Comparison of ENCODE assay signal across 22 mouse cellular contexts in the genomic region with DNA sequence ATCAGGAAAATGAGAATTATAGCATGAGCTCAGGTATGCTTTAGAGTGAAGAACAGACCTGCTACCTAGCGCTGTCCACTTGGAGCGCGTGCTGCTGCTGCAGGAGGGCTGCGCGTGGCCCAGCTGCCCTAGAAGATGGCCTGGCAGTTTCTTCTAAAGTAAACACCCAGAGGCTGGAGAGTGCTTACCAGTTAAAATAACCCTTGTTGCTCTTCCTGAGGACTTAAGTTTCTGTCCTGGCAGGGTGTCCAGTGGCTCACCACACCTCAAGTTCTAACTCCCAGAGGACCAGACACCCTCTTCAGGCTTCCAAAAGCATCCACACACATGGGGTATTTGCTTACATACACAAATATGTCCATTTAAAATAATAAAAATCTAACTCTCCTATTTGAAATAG. TPM values are rescaled to one million over a fixed set of nuclear protein-coding genes. Genes with fewer than 3 reads are reported as not detected.
DNase-seq lines count a peak whose midpoint lies in the region; ATAC-seq and TF ChIP-seq lines count a peak whose summit lies in the region.
"Had no signal": no experiment of that assay in that cellular context is flagged by ENCODE, and none has a peak within 500 bp of the region (broad histone marks: within the 10 kb centered on the region; RNA-seq: fewer than 3 reads in every experiment).

No protein-coding gene starts in this region.

- peak overlapping the region; percentile 75 for H3K27ac ChIP-seq in gastrocnemius, adult 2 months
- H3K27ac ChIP-seq in limb, embryonic 15.5 days = no peak overlapping the region
- no peak overlapping the region for H3K27ac ChIP-seq in limb, embryonic 10.5 days
- H3K27ac ChIP-seq in ES-E14 (ENCODE audit: insufficient read depth, low read depth, low read length, poor library complexity, severe bottlenecking) = no peak overlapping the region
- H3K27ac ChIP-seq: embryonic facial prominence, embryonic 10.5 days; forebrain, embryonic 15.5 days had no signal

- no peak overlapping the region for H3K4me3 ChIP-seq in gastrocnemius, adult 2 months
- H3K4me3 ChIP-seq in limb, embryonic 15.5 days = no peak overlapping the region
- no peak overlapping the region for H3K4me3 ChIP-seq in limb, embryonic 10.5 days
- H3K4me3 ChIP-seq in ES-E14 (ENCODE audit: insufficient read depth in 1 of 2, low read depth in 1 of 2, low read length in 2 of 2, poor library complexity in 1 of 2, severe bottlenecking in 1 of 2) = no peak overlapping the region
- H3K4me3 ChIP-seq: embryonic facial prominence, embryonic 10.5 days; embryonic facial prominence, embryonic 12.5 days; forebrain, embryonic 13.5 days; forebrain, embryonic 15.5 days had no signal

- no peak for ATAC-seq in limb, embryonic 15.5 days (ENCODE audit: insufficient number of reproducible peaks, low FRiP score, low TSS enrichment, low read depth)
- ATAC-seq: activated CD4-positive, CD25-positive, alpha-beta regulatory T cell, adult 4 months; forebrain, embryonic 13.5 days; forebrain, embryonic 15.5 days; Patski had no signal

- peak; percentile 53 for DNase-seq in gastrocnemius, adult 2 months
- no peak for DNase-seq in gastrocnemius, postnatal 25 days
- DNase-seq in limb, embryonic 10.5 days (ENCODE audit: low spot score) = no peak
- DNase-seq in ES-E14 (ENCODE audit: low read depth, low spot score) = no peak
- DNase-seq in skeletal muscle tissue, adult 2 months (ENCODE audit: low read depth, low spot score) = peak; percentile 50
- DNase-seq in lung, postnatal 14 days = no peak
- DNase-seq: adrenal gland, adult 8-10 months; adrenal gland, postnatal 14 days; adrenal gland, postnatal 36 days; cerebellum, adult 11-12 months; cerebellum, adult 2 months; cerebellum, adult 9-10 months; cerebellum, postnatal 10 days; cerebellum, postnatal 25 days had no signal

- in situ Hi-C loops in ES-E14 (cut with MboI; ENCODE audit: low sequenced_read_pairs in 2 of 2, unreplicated experiment in 2 of 2) = no loop called here

- no peaks in the 10 kb centered on the region for H3K27me3 ChIP-seq in limb, embryonic 15.5 days
- no peaks in the 10 kb centered on the region for H3K27me3 ChIP-seq in limb, embryonic 10.5 days (ENCODE audit: low read depth, poor library complexity, severe bottlenecking)
- H3K27me3 ChIP-seq: embryonic facial prominence, embryonic 12.5 days; forebrain, embryonic 13.5 days; forebrain, embryonic 15.5 days; Patski had no signal

- H3K36me3 ChIP-seq in limb, embryonic 15.5 days = peaks cover 53% of the 10 kb centered on the region
- H3K36me3 ChIP-seq in limb, embryonic 10.5 days = peaks cover 75% of the 10 kb centered on the region
- H3K36me3 ChIP-seq in ES-E14 (ENCODE audit: control insufficient read depth, insufficient read depth, low read length, poor library complexity, severe bottlenecking) = peaks cover 18% of the 10 kb centered on the region; the same call in 1 of the 2 replicates

- no peak overlapping the region for H3K4me2 ChIP-seq in limb, embryonic 15.5 days
- H3K4me2 ChIP-seq: embryonic facial prominence, embryonic 12.5 days; forebrain, embryonic 13.5 days; forebrain, embryonic 15.5 days had no signal

- WGBS in limb, embryonic 15.5 days = 92% methylated on average over 5 of the region's 5 CpGs
- 98% methylated on average over 5 of the region's 5 CpGs for WGBS in limb, embryonic 10.5 days

- H3K9ac ChIP-seq in limb, embryonic 15.5 days = 0 out of 2 replicates have a peak overlapping the region, but pooled peaks have one; percentile 10
- no peak overlapping the region for H3K9ac ChIP-seq in ES-E14 (ENCODE audit: insufficient read depth, low read depth, low read length, poor library complexity, severe bottlenecking)
- H3K9ac ChIP-seq: embryonic facial prominence, embryonic 12.5 days; forebrain, embryonic 13.5 days; forebrain, embryonic 15.5 days had no signal

- H3K4me1 ChIP-seq in limb, embryonic 15.5 days = no peaks in the 10 kb centered on the region
- H3K4me1 ChIP-seq in limb, embryonic 10.5 days = peaks cover 3% of the 10 kb centered on the region; the same call in 1 of the 2 replicates
- H3K4me1 ChIP-seq in ES-E14 (ENCODE audit: control insufficient read depth in 2 of 2, insufficient read depth in 2 of 2, low read length in 2 of 2, poor library complexity in 1 of 2) = peaks cover 4 to 5% of the 10 kb centered on the region in 2 experiments; a peak in 3 of 4 replicates
- H3K4me1 ChIP-seq: embryonic facial prominence, embryonic 10.5 days; forebrain, embryonic 13.5 days; forebrain, embryonic 15.5 days had no signal

- intact Hi-C loops in gastrocnemius, adult 2 months (cut with DNase I) = no loop called here

- H3K9me3 ChIP-seq in limb, embryonic 15.5 days = no peaks in the 10 kb centered on the region
- no peaks in the 10 kb centered on the region for H3K9me3 ChIP-seq in limb, embryonic 10.5 days (replicated peaks)
- H3K9me3 ChIP-seq in ES-E14 (ENCODE audit: control insufficient read depth, insufficient read depth, low read depth, low read length) = no peaks in the 10 kb centered on the region
- H3K9me3 ChIP-seq: embryonic facial prominence, embryonic 12.5 days; forebrain, embryonic 13.5 days; forebrain, embryonic 15.5 days; G1E had no signal

- TF ChIP-seq CTCF in gastrocnemius, adult 2 months (IDR thresholded peaks at IDR 0.05) = no peak

TF ChIP-seq in ES-E14, 5 proteins besides CTCF, POLR2A, EP300 and RAD21:
- TF ChIP-seq ZNF384 (IDR thresholded peaks at IDR 0.05; ENCODE audit: low read depth, low read length) (peak; percentile 83), HCFC1 (IDR thresholded peaks at IDR 0.05; ENCODE audit: borderline replicate concordance, insufficient read depth, low read length) (no peak), MAFK (IDR thresholded peaks at IDR 0.05; ENCODE audit: insufficient read depth, low read depth, low read length) (no peak), CHD2 (IDR thresholded peaks at IDR 0.05; ENCODE audit: low read depth, low read length) (no peak), ZC3H11A (IDR thresholded peaks at IDR 0.05; ENCODE audit: borderline replicate concordance, low read depth, low read length) (no peak)

RNA-seq across cellular contexts. Expression of a gene that starts 12.5 kb away (rescaled TPM):
- total RNA-seq in gastrocnemius, adult 2 months (2021) = 10 to 100 TPM; 13.0 to 16.1 TPM
- 10 to 100 TPM; 13.8 to 14.6 TPM for total RNA-seq in gastrocnemius, postnatal 25 days (2021)
- 33.8 and 34.7 TPM in 2 replicates for polyA plus RNA-seq in limb, embryonic 15.5 days (2015; fragmentation: Nextera tagmentation; extraction: Ambion mirVana)
- 41.8 and 52.4 TPM in 2 replicates for polyA plus RNA-seq in limb, embryonic 10.5 days (2016; fragmentation: Nextera tagmentation; extraction: Ambion mirVana)
- 16.6 and 24.3 TPM in 2 replicates for total RNA-seq in ES-E14 (2012; rRNA removed)

RNA-seq across cellular contexts. Expression of a gene that starts 28.1 kb away (rescaled TPM):
- under 1 TPM; 0.61 to 0.78 TPM for total RNA-seq in gastrocnemius, adult 2 months (2021)
- 1 to 10 TPM in 1 of 2 experiments, under 1 TPM in 1; 0.87 to 1.1 TPM for total RNA-seq in gastrocnemius, postnatal 25 days (2021)
- polyA plus RNA-seq in limb, embryonic 15.5 days (2015; fragmentation: Nextera tagmentation; extraction: Ambion mirVana) = 3.4 and 3.5 TPM in 2 replicates
- 4.0 and 5.3 TPM in 2 replicates for polyA plus RNA-seq in limb, embryonic 10.5 days (2016; fragmentation: Nextera tagmentation; extraction: Ambion mirVana)
- 7.9 and 8.5 TPM in 2 replicates for total RNA-seq in ES-E14 (2012; rRNA removed)
- total RNA-seq: G1E had no signal
- polyA plus RNA-seq: G1E had no signal

RNA-seq across cellular contexts. Expression of a gene that starts 53.7 kb away (rescaled TPM):
- total RNA-seq in gastrocnemius, adult 2 months (2021) = 10 to 100 TPM; 38.6 to 51.4 TPM
- total RNA-seq in gastrocnemius, postnatal 25 days (2021) = 10 to 100 TPM; 48.4 to 80.1 TPM
- polyA plus RNA-seq in limb, embryonic 15.5 days (2015; fragmentation: Nextera tagmentation; extraction: Ambion mirVana) = 1,003 and 1,080 TPM in 2 replicates
- polyA plus RNA-seq in limb, embryonic 10.5 days (2016; fragmentation: Nextera tagmentation; extraction: Ambion mirVana) = 1,077 and 1,189 TPM in 2 replicates
- 1,661 and 1,803 TPM in 2 replicates for total RNA-seq in ES-E14 (2012; rRNA removed)

RNA-seq across cellular contexts. Expression of a gene that starts 54.3 kb away (rescaled TPM):
- 10 to 100 TPM; 46.1 to 46.4 TPM for total RNA-seq in gastrocnemius, adult 2 months (2021)
- 10 to 100 TPM; 34.6 to 37.7 TPM for total RNA-seq in gastrocnemius, postnatal 25 days (2021)
- 10.4 and 12.0 TPM in 2 replicates for polyA plus RNA-seq in limb, embryonic 15.5 days (2015; fragmentation: Nextera tagmentation; extraction: Ambion mirVana)
- polyA plus RNA-seq in limb, embryonic 10.5 days (2016; fragmentation: Nextera tagmentation; extraction: Ambion mirVana) = 1.4 and 3.2 TPM in 2 replicates
- total RNA-seq in ES-E14 (2012; rRNA removed) = 78.8 and 105 TPM in 2 replicates

Comparison
In these comparisons a context has a peak if more than half of its experiments do, and no peak if none do; other contexts are left out.
1. DNase-seq: peak in gastrocnemius, adult 2 months (single experiment) and skeletal muscle tissue, adult 2 months (single experiment); none in gastrocnemius, postnatal 25 days (single experiment), limb, embryonic 10.5 days (single experiment), ES-E14 (single experiment) and lung, postnatal 14 days (single experiment).
2. RNA of a gene that starts 53.7 kb away (total RNA-seq): 1,661 to 1,803 TPM in ES-E14; 48.4 to 80.1 TPM in gastrocnemius, postnatal 25 days and 38.6 to 51.4 TPM in gastrocnemius, adult 2 months; every median in the first group is over 10 times any median in the second.